Mouse (Mus musculus) embryonic facial prominence, embryonic 14.5 days (tissue): ENCODE data around the gene Kmt2d. TPM values are rescaled to one million over a fixed set of nuclear protein-coding genes. Genes with fewer than 3 reads are reported as not detected.
"Not testable (repeated sequence)": the region's sequence is repeated elsewhere in the genome, so short reads cannot be mapped to it uniquely, and the experiment has no call there.

Source experiments
- ATAC-seq: fragments of 200-750 bp; cut with Nextera tagmentation; 2 replicates; pipeline ENCODE4 v1.8.0; 2017; ENCODE audit warnings: low read depth, moderate number of reproducible peaks, moderate TSS enrichment
- DNase-seq: peaks from one replicate; pipeline ENCODE4 v3.0.0-alpha.2; 2015; ENCODE audit warnings: low spot score
- H3K27ac ChIP-seq: fragments of 300-500 bp; sonication (generic); replicated peaks from 2 replicates; pipeline ENCODE4 v1.5.1; 2014; ENCODE audit warnings: low read depth, mild to moderate bottlenecking, low read length, moderate library complexity
- H3K27me3 ChIP-seq: fragments of 300-500 bp; sonication (generic); replicated peaks from 2 replicates; pipeline ENCODE4 v1.6.1; 2014; ENCODE audit warnings: low read length; ENCODE audit not compliant: control insufficient read depth, insufficient read depth
- H3K36me3 ChIP-seq: fragments of 300-500 bp; sonication (generic); 2 replicates; pipeline ENCODE4 v1.6.1; 2014; ENCODE audit warnings: low read length, mixed read lengths; ENCODE audit not compliant: control insufficient read depth, insufficient read depth
- H3K4me1 ChIP-seq: fragments of 300-500 bp; sonication (generic); 2 replicates; pipeline ENCODE4 v1.6.1; 2014; ENCODE audit warnings: antibody characterized with exemption, low read length; ENCODE audit not compliant: control insufficient read depth, insufficient read depth
- H3K4me2 ChIP-seq: fragments of 300-500 bp; sonication (generic); 2 replicates; pipeline ENCODE4 v1.6.1; 2014; ENCODE audit warnings: low read depth, mild to moderate bottlenecking, low read length, moderate library complexity, mixed read lengths
- H3K4me3 ChIP-seq: fragments of 300-500 bp; sonication (generic); 2 replicates; pipeline ENCODE4 v1.5.1; 2014; ENCODE audit warnings: low read depth, mild to moderate bottlenecking, low read length
- H3K9ac ChIP-seq: fragments of 300-500 bp; sonication (generic); 2 replicates; pipeline ENCODE4 v1.6.1; 2014; ENCODE audit warnings: low read depth, mild to moderate bottlenecking, low read length, moderate library complexity, mixed read lengths
- H3K9me3 ChIP-seq: fragments of 300-500 bp; sonication (generic); 2 replicates; pipeline ENCODE4 v1.6.1; 2016; ENCODE audit warnings: low read length; ENCODE audit not compliant: control insufficient read depth
- WGBS: fragments of 180-500 bp; shearing (Covaris S2); extraction: QIAGEN DNeasy Blood & Tissue Kit; methylation state at CpG from one replicate; pipeline ENCODE4 v1.1.7; 2014; 5-methylcytosine and 5-hydroxymethylcytosine counted together
- polyA plus RNA-seq: library from polyadenylated mRNA; unstranded; fragments of >200 nt; fragmentation: Nextera tagmentation; extraction: Ambion mirVana; gene quantifications from 2 replicates; pipeline ENCODE4 v1.2.1, GENCODE M21; 2014

The Kmt2d gene
- polyA plus RNA-seq, result 13.8 and 15.5 TPM in 2 replicates

GRCm38 (mm10) chr15:98871070-98871915 lies at the start of gene Kmt2d:
TSS of gene Kmt2d (minus strand) at chr15:98871204.
- WGBS, result 0% methylated on average over 13 of the region's 94 CpGs

GRCm38 (mm10) chr15:98918499-98918895 lies 47.5 kb upstream of the Kmt2d start:
- not testable (repeated sequence) for ATAC-seq, DNase-seq, H3K9me3 ChIP-seq, H3K4me1 ChIP-seq, H3K27me3 ChIP-seq
- Histone ChIP-seq H3K27ac (peak overlapping the region; percentile 81), H3K4me3 (peak overlapping the region; percentile 94), H3K36me3 (peaks cover 14% of the 10 kb centered on the region; the same call in 1 of the 2 replicates), H3K9ac (peak overlapping the region; percentile 92), H3K4me2 (peak overlapping the region; percentile 59)
- 27% methylated on average over 8 of the region's 8 CpGs for WGBS

More at GRCm38 (mm10) chr15:98871070-98871915, at the start of gene Kmt2d:
- Histone ChIP-seq H3K9ac (peak within 1 kb of the TSS; percentile 96), H3K27ac (peak within 1 kb of the TSS; percentile 99), H3K4me3 (peak within 1 kb of the TSS; percentile 96), H3K9me3 (no peaks in the 10 kb centered on the region), H3K4me2 (peak within 1 kb of the TSS; percentile 98), H3K27me3 (no peaks in the 10 kb centered on the region), H3K4me1 (peaks cover 21% of the 10 kb centered on the region), H3K36me3 (peaks cover 4% of the 10 kb centered on the region)
- ATAC-seq (peak; percentile 53), DNase-seq (peak; percentile 71)

GRCm38 (mm10) chr15:98917538-98918498 lies 46.8 kb upstream of the Kmt2d start, which contains the start of gene Lmbr1l:
TSS of gene Lmbr1l (minus strand) at chr15:98918231.
- Histone ChIP-seq H3K36me3 (peaks cover 20% of the 10 kb centered on the region), H3K9me3 (no peaks in the 10 kb centered on the region), H3K4me1 (peaks cover 9% of the 10 kb centered on the region; the same call in 1 of the 2 replicates), H3K27me3 (no peaks in the 10 kb centered on the region), H3K4me2 (peak within 1 kb of the TSS; percentile 59), H3K9ac (peak within 1 kb of the TSS; percentile 92), H3K4me3 (peak within 1 kb of the TSS; percentile 94), H3K27ac (peak within 1 kb of the TSS; percentile 97)
- peak; percentile 100 for DNase-seq
- WGBS, result under 1% methylated on average over 59 of the region's 82 CpGs
- ATAC-seq, result peak; percentile 99

- H3K27ac ChIP-seq, result peak overlapping the region; percentile 97
- H3K4me3 ChIP-seq, result peak overlapping the region; percentile 94
- DNase-seq (peak; percentile 56), ATAC-seq (no peak)
- H3K9ac ChIP-seq, result peak overlapping the region; percentile 92
- no peaks in the 10 kb centered on the region for H3K27me3 ChIP-seq
- H3K9me3 ChIP-seq, result no peaks in the 10 kb centered on the region
- H3K4me1 ChIP-seq, result peaks cover 9% of the 10 kb centered on the region; the same call in 1 of the 2 replicates
- under 1% methylated on average over 14 of the region's 14 CpGs for WGBS
- peak overlapping the region; percentile 59 for H3K4me2 ChIP-seq
- H3K36me3 ChIP-seq, result peaks cover 28% of the 10 kb centered on the region
Measured at GRCm38 (mm10) chr15:98917091-98917490, 46.1 kb upstream of the Kmt2d start.

- Histone ChIP-seq H3K36me3 (peaks cover 38% of the 10 kb centered on the region), H3K27ac (no peak overlapping the region), H3K4me1 (peaks cover 9% of the 10 kb centered on the region; the same call in 1 of the 2 replicates), H3K27me3 (no peaks in the 10 kb centered on the region), H3K9ac (peak overlapping the region; percentile 92), H3K4me3 (peak overlapping the region; percentile 94; the same call in 1 of the 2 replicates), H3K9me3 (no peaks in the 10 kb centered on the region), H3K4me2 (peak overlapping the region; percentile 59; the same call in 1 of the 2 replicates)
- ATAC-seq (no peak), DNase-seq (no peak)
- WGBS, result 92% methylated on average over 4 of the region's 4 CpGs
Measured at GRCm38 (mm10) chr15:98916016-98916415, 45.0 kb upstream of the Kmt2d start.

- Histone ChIP-seq H3K4me2 (no peak overlapping the region), H3K27me3 (no peaks in the 10 kb centered on the region), H3K27ac (no peak overlapping the region), H3K9ac (no peak overlapping the region), H3K36me3 (peaks cover 50% of the 10 kb centered on the region), H3K4me1 (peaks cover 9% of the 10 kb centered on the region; the same call in 1 of the 2 replicates), H3K9me3 (no peaks in the 10 kb centered on the region), H3K4me3 (no peak overlapping the region)
- ATAC-seq, result no peak
- WGBS, result 89% methylated on average over 6 of the region's 6 CpGs
- no peak for DNase-seq
Measured at GRCm38 (mm10) chr15:98914903-98915302, 43.9 kb upstream of the Kmt2d start.

- WGBS, result 38% methylated on average over 10 of the region's 10 CpGs
- no peak overlapping the region for H3K4me3 ChIP-seq
- no peak overlapping the region for H3K27ac ChIP-seq
- DNase-seq (peak; percentile 35), ATAC-seq (no peak)
- H3K4me1 ChIP-seq, result no peaks in the 10 kb centered on the region
- H3K36me3 ChIP-seq, result peaks cover 58% of the 10 kb centered on the region
- H3K9me3 ChIP-seq, result no peaks in the 10 kb centered on the region
- H3K4me2 ChIP-seq, result no peak overlapping the region
- no peak overlapping the region for H3K9ac ChIP-seq
- peaks cover 2% of the 10 kb centered on the region; the same call in 1 of the 2 replicates for H3K27me3 ChIP-seq
Measured at GRCm38 (mm10) chr15:98904692-98905091, 33.7 kb upstream of the Kmt2d start.

GRCm38 (mm10) chr15:98902600-98902999 lies 31.6 kb upstream of the Kmt2d start:
- Histone ChIP-seq H3K4me1 (0 out of 2 replicates have a peak, but pooled peaks cover 4% of the 10 kb centered on the region), H3K4me3 (no peak overlapping the region), H3K27me3 (peaks cover 23% of the 10 kb centered on the region), H3K27ac (no peak overlapping the region), H3K36me3 (peaks cover 37% of the 10 kb centered on the region), H3K9me3 (no peaks in the 10 kb centered on the region), H3K4me2 (no peak overlapping the region), H3K9ac (no peak overlapping the region)
- ATAC-seq (no peak), DNase-seq (no peak)
- 91% methylated on average over 2 of the region's 2 CpGs for WGBS
